Mouse (Mus musculus): ENCODE measurements around the gene Rad9b.

Rad9b gene

DNA sequence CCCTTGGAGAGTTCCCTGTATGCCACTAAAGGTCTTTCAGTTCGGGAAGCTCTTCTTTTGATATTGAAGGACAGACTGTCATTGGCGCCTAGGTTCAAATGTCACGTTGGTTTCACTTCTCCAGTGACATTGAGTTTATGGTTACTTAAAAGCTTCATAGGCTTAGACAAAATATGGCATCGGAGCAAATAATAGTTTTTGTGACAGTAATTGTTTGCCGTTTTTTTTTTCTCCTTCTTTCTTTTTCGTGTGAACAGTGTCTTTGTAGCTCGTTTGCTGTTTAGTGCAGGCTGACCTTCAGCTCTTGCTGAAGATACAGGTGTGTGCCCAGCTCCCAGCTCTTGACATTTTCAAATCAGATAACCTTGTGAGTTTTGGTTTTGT is 68.3 kb downstream of the Rad9b start:
- no peak for DNase-seq (ENCODE audit: extremely low spot score, low read depth, low spot score)

- no peak for DNase-seq (ENCODE audit: extremely low spot score, low read depth, low spot score)
Observed at GRCm38 (mm10) chr5:122285029-122285766, 68.8 kb downstream of the Rad9b start.

- peak; percentile 39 for DNase-seq (ENCODE audit: extremely low spot score, low read depth, low spot score)
Observed at GRCm38 (mm10) chr5:122284183-122285028, 69.6 kb downstream of the Rad9b start, which contains the start of gene Pptc7. TSS of gene Pptc7 (plus strand) at chr5:122284365.

- DNase-seq (ENCODE audit: extremely low spot score, low read depth, low spot score) = no peak
Observed at GRCm38 (mm10) chr5:122283828-122284182, 70.2 kb downstream of the Rad9b start.

DNA sequence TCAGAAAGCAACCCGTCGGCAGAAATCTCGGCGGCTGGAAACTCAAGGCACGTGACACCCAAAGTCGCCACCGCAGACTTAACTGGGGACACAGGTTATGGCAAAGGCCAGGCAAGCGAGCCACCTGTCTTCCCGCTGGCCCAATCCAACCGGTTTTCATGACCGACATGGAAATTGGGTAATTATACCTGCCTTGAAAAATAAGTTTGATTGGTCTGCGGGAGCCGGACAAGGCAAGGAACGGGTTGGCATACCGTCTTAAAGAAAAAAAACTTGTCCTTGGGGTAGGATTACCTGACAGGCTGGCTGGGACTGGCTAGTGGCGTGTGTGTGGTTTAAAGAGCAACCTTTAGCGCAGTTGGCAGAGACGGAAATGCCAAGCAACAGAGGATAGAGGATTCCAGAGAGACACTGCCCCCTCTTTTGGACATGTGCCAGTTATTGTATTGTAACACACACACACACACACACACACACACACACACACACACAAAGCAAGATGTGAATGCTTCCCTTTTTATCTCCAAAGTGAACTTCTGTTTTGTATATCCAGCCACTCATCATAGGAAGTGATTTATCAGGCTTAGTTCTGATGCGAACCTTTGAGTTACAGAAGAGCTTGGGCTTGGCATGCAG is 73.1 kb downstream of the Rad9b start:
- no peak for DNase-seq (ENCODE audit: extremely low spot score, low read depth, low spot score)

DNA sequence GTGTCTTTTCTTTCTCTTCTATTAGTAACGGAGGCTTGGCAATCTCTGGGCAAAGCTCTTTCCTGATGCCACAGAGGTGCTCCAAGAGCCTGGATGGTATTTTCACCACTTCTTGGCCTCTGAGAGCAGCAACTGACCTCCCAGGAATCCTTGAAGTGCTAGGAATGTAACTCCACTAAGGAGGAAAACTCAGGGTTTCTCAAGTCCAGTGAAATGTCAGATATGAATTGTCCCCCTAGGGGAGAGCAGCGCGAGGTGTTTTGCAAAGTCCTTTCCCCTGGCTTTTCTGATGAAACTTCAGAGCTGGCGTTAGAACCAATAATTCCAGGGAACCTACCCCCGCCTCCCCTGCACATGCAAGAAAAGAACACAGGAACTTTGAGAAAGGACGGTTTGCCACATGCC is 73.6 kb downstream of the Rad9b start:
- no peak for DNase-seq (ENCODE audit: extremely low spot score, low read depth, low spot score)

DNA sequence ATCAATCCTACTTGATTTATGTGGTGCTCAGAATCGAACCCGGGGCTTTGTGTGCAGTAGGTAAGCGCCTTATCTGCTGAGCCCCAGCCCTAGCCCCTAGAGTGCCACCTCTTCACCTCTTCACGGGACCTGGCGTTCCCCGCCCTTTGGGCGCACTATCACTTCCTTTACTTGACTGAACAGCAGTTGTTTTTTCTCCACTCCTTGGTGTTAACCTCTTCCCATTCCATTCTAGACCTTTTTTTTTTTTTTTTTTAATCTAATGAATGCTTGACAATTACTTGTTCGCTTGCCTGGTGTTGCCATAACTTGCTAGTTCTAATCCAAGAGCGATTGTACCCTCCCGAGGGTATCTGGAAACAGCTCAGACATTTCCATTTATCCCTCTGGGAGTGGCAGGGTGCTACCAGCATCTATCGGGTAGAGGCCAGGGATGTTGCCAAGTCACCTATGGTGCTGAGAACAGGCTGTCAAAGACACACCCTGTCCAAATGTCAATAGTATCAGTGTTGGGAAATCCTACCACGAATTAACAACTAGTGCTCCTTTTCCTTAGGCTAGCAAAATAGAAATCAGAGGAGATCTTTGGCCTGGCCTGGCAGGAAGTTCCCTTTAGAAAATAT is 74.1 kb downstream of the Rad9b start:
- no peak for DNase-seq (ENCODE audit: extremely low spot score, low read depth, low spot score)

DNA sequence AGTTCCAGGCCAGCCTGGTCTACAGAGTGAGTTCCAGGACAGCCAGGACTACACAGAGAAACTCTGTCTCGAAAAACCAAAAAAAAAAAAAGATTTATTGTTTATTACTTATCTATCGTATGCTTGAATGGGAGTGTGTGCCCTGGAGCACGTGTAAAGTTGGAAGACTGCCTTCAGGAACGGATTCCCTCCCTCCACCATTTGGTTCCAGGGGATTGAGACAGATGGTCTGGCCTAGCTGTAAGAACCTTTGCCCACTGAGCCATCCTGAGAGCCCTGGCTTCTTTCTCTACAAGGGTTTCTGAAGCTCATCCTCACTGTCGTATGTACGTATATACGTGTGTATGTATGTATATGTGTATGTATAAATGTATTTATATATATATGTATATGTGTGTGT is 75.1 kb downstream of the Rad9b start:
- DNase-seq (ENCODE audit: extremely low spot score, low read depth, low spot score) = no peak

DNA sequence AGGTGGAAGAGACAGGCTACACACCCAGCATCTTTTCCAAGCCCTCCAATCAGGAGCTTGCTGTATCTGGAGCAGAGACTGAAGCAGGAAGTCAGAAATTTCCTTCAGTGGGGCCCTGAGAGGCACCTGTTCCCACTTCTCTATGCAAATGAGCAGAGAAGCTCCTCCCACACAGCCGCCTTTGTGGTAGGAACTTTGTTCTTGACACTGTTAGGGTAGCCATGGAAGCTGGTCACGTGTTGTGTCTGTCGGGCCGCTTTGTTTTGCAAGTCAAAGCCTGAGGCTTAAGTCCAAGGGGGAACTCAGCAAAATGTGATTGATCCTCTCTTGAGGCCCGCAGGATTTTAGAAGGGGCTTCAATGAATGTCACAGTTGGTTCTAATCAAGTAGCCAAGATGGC is 79.2 kb downstream of the Rad9b start:
- DNase-seq (ENCODE audit: extremely low spot score, low read depth, low spot score) = no peak
